Mouse (Mus musculus) heart, adult 10 weeks (tissue): ENCODE measurements around the gene Olfr1198. TPM values are rescaled to one million over a fixed set of nuclear protein-coding genes. Genes with fewer than 3 reads are reported as not detected.

Experiments
- polyA plus RNA-seq: library from polyadenylated mRNA; stranded (reverse); fragments of 350-450 nt; fragmentation: Illumina TruSeq; extraction: RNeasy Lipid Tissue Mini Kit (QIAGEN cat#74804); gene quantifications from one replicate; pipeline ENCODE4 v1.2.3, GENCODE M21; 2014; ENCODE audit warnings: low read depth, low replicate concordance

Olfr1198 gene
- not detected for polyA plus RNA-seq

GRCm38 (mm10) chr2:88751270-88751669 is at the start of gene Olfr1198:
Olfr1198 (minus strand) TSS chr2:88751370.

GRCm38 (mm10) chr2:88792736-88793135 is 41.6 kb upstream of the Olfr1198 start, which contains the start of gene Olfr1201:
Olfr1201 (plus strand) TSS chr2:88793036.

GRCm38 (mm10) chr2:88770388-88770787 is 19.2 kb upstream of the Olfr1198 start, which contains the start of gene Olfr1200:
Olfr1200 (minus strand) TSS chr2:88770488.

GRCm38 (mm10) chr2:88760369-88760768 is 9.2 kb upstream of the Olfr1198 start, which contains the start of gene Olfr1199:
Olfr1199 (minus strand) TSS chr2:88760469.

GRCm38 (mm10) chr2:88732266-88732665 is 18.9 kb downstream of the Olfr1198 start, which contains the start of gene Olfr1197:
Olfr1197 (minus strand) TSS chr2:88732366.

GRCm38 (mm10) chr2:88704497-88704896 is 46.7 kb downstream of the Olfr1198 start, which contains the start of gene Olfr1196:
Olfr1196 (minus strand) TSS chr2:88704597.

Other genes starting within 250 kb of the Olfr1198 start
- gene Olfr1186, start 232.8 kb downstream of the Olfr1198 start, polyA plus RNA-seq, result not detected
- gene Olfr1188, start 194.4 kb downstream of the Olfr1198 start, polyA plus RNA-seq, result not detected
- gene Olfr1189, start 164.9 kb downstream of the Olfr1198 start, polyA plus RNA-seq, result not detected
- gene Olfr1191-ps1, start 110.8 kb downstream of the Olfr1198 start, polyA plus RNA-seq, result not detected
- gene Olfr1192-ps1, start 102.9 kb downstream of the Olfr1198 start, polyA plus RNA-seq, result not detected
- not detected for gene Olfr1193, start 75.7 kb downstream of the Olfr1198 start, polyA plus RNA-seq
- not detected for gene Olfr1195, start 62.2 kb downstream of the Olfr1198 start, polyA plus RNA-seq
- not detected for gene Olfr1196, start 46.8 kb downstream of the Olfr1198 start, polyA plus RNA-seq
- not detected for gene Olfr1197, start 19.0 kb downstream of the Olfr1198 start, polyA plus RNA-seq
- not detected for gene Olfr1199, start 9.1 kb upstream of the Olfr1198 start, polyA plus RNA-seq
- not detected for gene Olfr1200, start 19.1 kb upstream of the Olfr1198 start, polyA plus RNA-seq
- not detected for gene Olfr1201, start 41.7 kb upstream of the Olfr1198 start, polyA plus RNA-seq
- gene Olfr1202, start 63.1 kb upstream of the Olfr1198 start, polyA plus RNA-seq, result not detected
- gene Olfr1205, start 78.4 kb upstream of the Olfr1198 start, polyA plus RNA-seq, result not detected
- gene Olfr1204, start 97.9 kb upstream of the Olfr1198 start, polyA plus RNA-seq, result not detected
- gene Olfr1206, start 111.9 kb upstream of the Olfr1198 start, polyA plus RNA-seq, result not detected
- gene Olfr1208, start 150.9 kb upstream of the Olfr1198 start, polyA plus RNA-seq, result not detected
- gene Olfr1209, start 163.8 kb upstream of the Olfr1198 start, polyA plus RNA-seq, result not detected
- gene Olfr1211, start 186.7 kb upstream of the Olfr1198 start, polyA plus RNA-seq, result not detected
- not detected for gene Olfr1212, start 202.6 kb upstream of the Olfr1198 start, polyA plus RNA-seq
- not detected for gene Gm13762, start 228.9 kb upstream of the Olfr1198 start, polyA plus RNA-seq
- gene Olfr1214, start 241.3 kb upstream of the Olfr1198 start, polyA plus RNA-seq, result not detected